Mouse (Mus musculus): Measurements from ENCODE around the gene H2-Ab1. TPM values are rescaled to one million over a fixed set of nuclear protein-coding genes. Genes with fewer than 3 reads are reported as not detected.
"Not testable (repeated sequence)": the region's sequence is repeated elsewhere in the genome, so short reads cannot be mapped to it uniquely, and the experiment has no call there.

The H2-Ab1 gene
- total RNA-seq (2018; cell fraction: chromatin; rRNA removed), result 100 to 1,000 TPM in 1 of 26 experiments, 10 to 100 TPM in 23, 1 to 10 TPM in 2; 5.3 to 118 (median 27.4) TPM
- total RNA-seq (2018; cell fraction: cytosol; rRNA removed), result 100 to 1,000 TPM in 16 of 26 experiments, 10 to 100 TPM in 10; 51.8 to 189 (median 114) TPM
- 100 to 1,000 TPM in 23 of 26 experiments, 10 to 100 TPM in 3; 50.6 to 338 (median 193) TPM for total RNA-seq (2018; cell fraction: nucleus; rRNA removed)
- polyA plus RNA-seq (2018), result 88.0 to 180 TPM (median 145 TPM) in 3 replicates

GRCm38 (mm10) chr17:34257594-34258375 is at the start of gene H2-Ab1:
H2-Ab1 (plus strand) TSS chr17:34257689.
- no peak within 1 kb of the TSS for H3K27ac ChIP-seq
- no peak within 1 kb of the TSS for H3K4me3 ChIP-seq (ENCODE audit: inconsistent target)
- 57% methylated on average over 11 of the region's 11 CpGs for WGBS (ENCODE audit: missing documents)
- no peaks in the 10 kb centered on the region for H3K79me2 ChIP-seq (ENCODE audit: inconsistent target)
- no peaks in the 10 kb centered on the region for H3K36me3 ChIP-seq (ENCODE audit: inconsistent target)

- Histone ChIP-seq H3K36me3 (ENCODE audit: inconsistent target) (peaks cover 40% of the 10 kb centered on the region), H3K27ac (no peak overlapping the region), H3K4me3 (ENCODE audit: inconsistent target) (no peak overlapping the region), H3K79me2 (ENCODE audit: inconsistent target) (peaks cover 13% of the 10 kb centered on the region; the same call in 1 of the 2 replicates)
- 96% methylated on average over 9 of the region's 9 CpGs for WGBS (ENCODE audit: missing documents)
These were observed 49.6 kb upstream of the H2-Ab1 start for GRCm38 (mm10) chr17:34207866-34208265.

GRCm38 (mm10) chr17:34208421-34208820 is 49.1 kb upstream of the H2-Ab1 start:
- Histone ChIP-seq H3K79me2 (ENCODE audit: inconsistent target) (peaks cover 13% of the 10 kb centered on the region; the same call in 1 of the 2 replicates), H3K4me3 (ENCODE audit: inconsistent target) (no peak overlapping the region), H3K27ac (no peak overlapping the region), H3K36me3 (ENCODE audit: inconsistent target) (peaks cover 45% of the 10 kb centered on the region)
- 81% methylated on average over 8 of the region's 10 CpGs for WGBS (ENCODE audit: missing documents)

- no peak overlapping the region for H3K27ac ChIP-seq
- no peak overlapping the region for H3K4me3 ChIP-seq (ENCODE audit: inconsistent target)
- peaks cover 57% of the 10 kb centered on the region for H3K36me3 ChIP-seq (ENCODE audit: inconsistent target)
- peaks cover 10% of the 10 kb centered on the region; the same call in 1 of the 2 replicates for H3K79me2 ChIP-seq (ENCODE audit: inconsistent target)
- 78% methylated on average over 2 of the region's 3 CpGs for WGBS (ENCODE audit: missing documents)
These were observed 47.8 kb upstream of the H2-Ab1 start for GRCm38 (mm10) chr17:34209680-34210079.

- peaks cover 64% of the 10 kb centered on the region for H3K36me3 ChIP-seq (ENCODE audit: inconsistent target)
- H3K27ac ChIP-seq, result no peak overlapping the region
- H3K79me2 ChIP-seq (ENCODE audit: inconsistent target), result peaks cover under 1% of the 10 kb centered on the region; the same call in 1 of the 2 replicates
- 6% methylated on average over 3 of the region's 3 CpGs for WGBS (ENCODE audit: missing documents)
- no peak overlapping the region for H3K4me3 ChIP-seq (ENCODE audit: inconsistent target)
These were observed 46.9 kb upstream of the H2-Ab1 start for GRCm38 (mm10) chr17:34210599-34210998.

- no peak overlapping the region for H3K4me3 ChIP-seq (ENCODE audit: inconsistent target)
- WGBS (ENCODE audit: missing documents), result 57% methylated on average over 22 of the region's 23 CpGs
- H3K79me2 ChIP-seq (ENCODE audit: inconsistent target), result no peaks in the 10 kb centered on the region
- H3K27ac ChIP-seq, result no peak overlapping the region
- H3K36me3 ChIP-seq (ENCODE audit: inconsistent target), result peaks cover 76% of the 10 kb centered on the region
These were observed 45.6 kb upstream of the H2-Ab1 start for GRCm38 (mm10) chr17:34211746-34212365.

- H3K27ac ChIP-seq, result no peak overlapping the region
- H3K79me2 ChIP-seq (ENCODE audit: inconsistent target), result no peaks in the 10 kb centered on the region
- 95% methylated on average over 21 of the region's 21 CpGs for WGBS (ENCODE audit: missing documents)
- peaks cover 90% of the 10 kb centered on the region for H3K36me3 ChIP-seq (ENCODE audit: inconsistent target)
- H3K4me3 ChIP-seq (ENCODE audit: inconsistent target), result no peak overlapping the region
These were observed 43.6 kb upstream of the H2-Ab1 start for GRCm38 (mm10) chr17:34213936-34214335.

GRCm38 (mm10) chr17:34215176-34215575 is 42.3 kb upstream of the H2-Ab1 start:
- H3K36me3 ChIP-seq (ENCODE audit: inconsistent target), result peaks cover 80% of the 10 kb centered on the region
- H3K27ac ChIP-seq, result no peak overlapping the region
- WGBS (ENCODE audit: missing documents), result 95% methylated on average over 11 of the region's 12 CpGs
- no peaks in the 10 kb centered on the region for H3K79me2 ChIP-seq (ENCODE audit: inconsistent target)
- H3K4me3 ChIP-seq (ENCODE audit: inconsistent target), result no peak overlapping the region

GRCm38 (mm10) chr17:34217216-34217928 is 40.1 kb upstream of the H2-Ab1 start:
- no peak overlapping the region for H3K4me3 ChIP-seq (ENCODE audit: inconsistent target)
- no peak overlapping the region for H3K27ac ChIP-seq
- no peaks in the 10 kb centered on the region for H3K79me2 ChIP-seq (ENCODE audit: inconsistent target)
- 94% methylated on average over 8 of the region's 8 CpGs for WGBS (ENCODE audit: missing documents)
- peaks cover 63% of the 10 kb centered on the region for H3K36me3 ChIP-seq (ENCODE audit: inconsistent target)

- WGBS (ENCODE audit: missing documents), result 91% methylated on average over 5 of the region's 5 CpGs
- Histone ChIP-seq H3K79me2 (ENCODE audit: inconsistent target) (no peaks in the 10 kb centered on the region), H3K27ac (no peak overlapping the region), H3K36me3 (ENCODE audit: inconsistent target) (peaks cover 57% of the 10 kb centered on the region), H3K4me3 (ENCODE audit: inconsistent target) (no peak overlapping the region)
These were observed 39.5 kb upstream of the H2-Ab1 start for GRCm38 (mm10) chr17:34217986-34218385.

- WGBS (ENCODE audit: missing documents), result 93% methylated on average over 8 of the region's 11 CpGs
- H3K79me2 ChIP-seq (ENCODE audit: inconsistent target), result no peaks in the 10 kb centered on the region
- no peak overlapping the region for H3K4me3 ChIP-seq (ENCODE audit: inconsistent target)
- H3K36me3 ChIP-seq (ENCODE audit: inconsistent target), result peaks cover 50% of the 10 kb centered on the region
- H3K27ac ChIP-seq, result no peak overlapping the region
These were observed 38.8 kb upstream of the H2-Ab1 start for GRCm38 (mm10) chr17:34218675-34219074.

- peaks cover 46% of the 10 kb centered on the region for H3K36me3 ChIP-seq (ENCODE audit: inconsistent target)
- not testable (repeated sequence) for H3K79me2 ChIP-seq (ENCODE audit: inconsistent target); H3K27ac ChIP-seq; H3K4me3 ChIP-seq (ENCODE audit: inconsistent target)
- 90% methylated on average over 4 of the region's 11 CpGs for WGBS (ENCODE audit: missing documents)
These were observed 38.4 kb upstream of the H2-Ab1 start for GRCm38 (mm10) chr17:34219096-34219495.

GRCm38 (mm10) chr17:34219801-34220200 is 37.7 kb upstream of the H2-Ab1 start:
- H3K27ac ChIP-seq; H3K4me3 ChIP-seq (ENCODE audit: inconsistent target); H3K79me2 ChIP-seq (ENCODE audit: inconsistent target): not testable (repeated sequence)
- H3K36me3 ChIP-seq (ENCODE audit: inconsistent target), result peaks cover 40% of the 10 kb centered on the region
- WGBS (ENCODE audit: missing documents), result no CpG with 5 or more reads among the region's 7 CpGs

- not testable (repeated sequence) for H3K4me3 ChIP-seq (ENCODE audit: inconsistent target); H3K79me2 ChIP-seq (ENCODE audit: inconsistent target); H3K27ac ChIP-seq
- no CpG with 5 or more reads among the region's 16 CpGs for WGBS (ENCODE audit: missing documents)
- peaks cover 36% of the 10 kb centered on the region for H3K36me3 ChIP-seq (ENCODE audit: inconsistent target)
These were observed 37.1 kb upstream of the H2-Ab1 start for GRCm38 (mm10) chr17:34220401-34220800.

All from macrophage (primary cell).